Mouse (Mus musculus) forebrain, embryonic 14.5 days (tissue): ENCODE data around the gene Rabggtb. TPM values are rescaled to one million over a fixed set of nuclear protein-coding genes. Genes with fewer than 3 reads are reported as not detected.

Source experiments
- ATAC-seq: fragments of 200-750 bp; cut with Nextera tagmentation; 2 replicates; pipeline ENCODE4 v1.8.0; 2017; ENCODE audit warnings: mild to moderate bottlenecking, moderate library complexity
- DNase-seq: peaks from one replicate; pipeline ENCODE4 v3.0.0-alpha.2; 2015; ENCODE audit warnings: low spot score
- H3K27ac ChIP-seq: fragments of 300-500 bp; sonication (generic); 2 replicates; pipeline ENCODE4 v1.5.1; 2014; ENCODE audit warnings: low read depth, mild to moderate bottlenecking, control low read depth, low read length, moderate library complexity
- H3K27me3 ChIP-seq: fragments of 300-500 bp; sonication (generic); replicated peaks from 2 replicates; pipeline ENCODE4 v1.6.1; 2014; ENCODE audit warnings: low read length, control low read depth, mixed read lengths; ENCODE audit not compliant: control insufficient read depth, insufficient read depth
- H3K36me3 ChIP-seq: fragments of 300-500 bp; sonication (generic); 2 replicates; pipeline ENCODE4 v1.6.1; 2014; ENCODE audit warnings: low read length, control low read depth; ENCODE audit not compliant: control insufficient read depth, insufficient read depth
- H3K4me1 ChIP-seq: fragments of 300-500 bp; sonication (generic); 2 replicates; pipeline ENCODE4 v1.6.1; 2014; ENCODE audit warnings: antibody characterized with exemption, low read length, control low read depth; ENCODE audit not compliant: control insufficient read depth, insufficient read depth
- H3K4me2 ChIP-seq: fragments of 300-500 bp; sonication (generic); 2 replicates; pipeline ENCODE4 v1.6.1; 2014; ENCODE audit warnings: mild to moderate bottlenecking, control low read depth, low read length
- H3K4me3 ChIP-seq: fragments of 300-500 bp; sonication (generic); 2 replicates; pipeline ENCODE4 v1.5.1; 2014; ENCODE audit warnings: low read depth, low read length, control low read depth
- H3K9ac ChIP-seq: fragments of 300-500 bp; sonication (generic); 2 replicates; pipeline ENCODE4 v1.6.1; 2014; ENCODE audit warnings: mild to moderate bottlenecking, low read length, control low read depth, moderate library complexity
- H3K9me3 ChIP-seq: fragments of 300-500 bp; sonication (generic); replicated peaks from 2 replicates; pipeline ENCODE4 v1.6.1; 2016; ENCODE audit warnings: low read length, control low read depth, mixed read lengths; ENCODE audit not compliant: control insufficient read depth
- WGBS: fragments of 180-500 bp; shearing (Covaris S2); extraction: QIAGEN DNeasy Blood & Tissue Kit; methylation state at CpG from one replicate; pipeline ENCODE4 v1.1.7; 2014; 5-methylcytosine and 5-hydroxymethylcytosine counted together
- polyA plus RNA-seq: library from polyadenylated mRNA; unstranded; fragments of >200 nt; fragmentation: Nextera tagmentation; extraction: Ambion mirVana; gene quantifications from 2 replicates; pipeline ENCODE4 v1.2.1, GENCODE M21; 2014

Gene Rabggtb
- polyA plus RNA-seq, 1 experiment from 2014 or later, result 55.4 TPM

DNA sequence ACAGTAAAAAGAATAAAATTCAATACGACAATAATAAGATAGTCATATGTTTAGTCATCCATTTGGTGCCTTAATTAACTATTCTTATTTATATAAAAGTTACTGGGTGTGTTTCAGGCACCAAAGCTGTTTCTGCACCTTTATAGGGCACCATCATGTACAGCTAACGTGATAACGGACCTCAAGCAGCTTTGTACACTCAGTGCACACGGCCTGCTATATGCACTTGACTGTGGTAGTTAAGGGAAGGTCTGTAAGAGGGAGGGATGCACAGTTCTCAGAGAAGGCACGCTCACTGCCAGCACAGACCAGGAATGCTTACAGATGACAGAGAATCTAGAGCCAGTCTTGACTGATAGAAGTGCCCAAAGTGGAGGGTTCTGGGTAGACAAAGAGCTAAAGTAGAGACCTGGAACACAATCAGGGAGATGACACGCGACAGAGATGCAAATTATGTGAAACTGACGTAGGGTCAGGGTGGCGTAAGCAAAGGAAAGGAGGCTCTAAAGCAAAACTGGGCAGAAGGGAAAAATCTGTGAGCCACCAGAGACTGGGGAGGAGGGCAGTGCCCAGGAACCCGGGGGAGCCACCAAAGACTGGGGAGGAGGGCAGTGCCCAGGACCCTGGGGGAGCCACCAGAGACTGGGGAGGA lies 54.3 kb downstream of the Rabggtb start:
- ATAC-seq, result no peak
- Histone ChIP-seq H3K4me3 (no peak overlapping the region), H3K27ac (no peak overlapping the region), H3K4me1 (no peaks in the 10 kb centered on the region), H3K9me3 (no peaks in the 10 kb centered on the region), H3K36me3 (no peaks in the 10 kb centered on the region), H3K9ac (no peak overlapping the region), H3K4me2 (no peak overlapping the region), H3K27me3 (no peaks in the 10 kb centered on the region)
- DNase-seq, result no peak
- 82% methylated on average over 10 of the region's 10 CpGs for WGBS

Other genes starting within 250 kb of the Rabggtb start
- gene St6galnac3, start 187.8 kb downstream of the Rabggtb start, polyA plus RNA-seq, result 23.2 and 24.7 TPM in 2 replicates
- gene Asb17, start 68.8 kb downstream of the Rabggtb start, polyA plus RNA-seq, result not detected in 2 replicates
- 0.06 TPM in 1 of 2 replicates, not detected in the other for gene Msh4, start 6.9 kb downstream of the Rabggtb start, polyA plus RNA-seq
- gene Acadm, start 31.6 kb upstream of the Rabggtb start, polyA plus RNA-seq, result 42.1 and 47.5 TPM in 2 replicates
- gene Slc44a5, start 60.4 kb upstream of the Rabggtb start, polyA plus RNA-seq, result 10.5 and 11.2 TPM in 2 replicates